Mouse (Mus musculus) erythroid progenitor cell, adult 5-6 weeks (primary cell): ENCODE measurements at regions not wholly inside any gene's neighbourhood (a gene's known extent, or its start where the extent isn't known, plus 50 kb on each side); places are given as distances from the start of the nearest gene placed in this dataset.

Source experiments
- ATAC-seq: replicated peaks from 2 replicates; pipeline ENCODE4 v1.8.0; 2016; ENCODE audit warnings: moderate number of reproducible peaks, mild to moderate bottlenecking, moderate TSS enrichment, inconsistent platforms; ENCODE audit not compliant: poor library complexity, low FRiP score, severe bottlenecking

- no peak for ATAC-seq
Measured at GRCm38 (mm10) chr4:89420868-89421267, 110.0 kb upstream of the Cdkn2b start.

GRCm38 (mm10) chr4:89419507-89419906, 108.7 kb upstream of the Cdkn2b start:
- no peak for ATAC-seq

GRCm38 (mm10) chr4:89405624-89406167, 94.9 kb upstream of the Cdkn2b start:
- no peak for ATAC-seq

GRCm38 (mm10) chr4:89403151-89403550, 92.3 kb upstream of the Cdkn2b start:
- ATAC-seq: no peak

- no peak for ATAC-seq
Measured at GRCm38 (mm10) chr4:89402324-89402723, 91.5 kb upstream of the Cdkn2b start.

GRCm38 (mm10) chr4:89401696-89402095, 90.9 kb upstream of the Cdkn2b start:
- no peak for ATAC-seq

- ATAC-seq: no peak
Measured at GRCm38 (mm10) chr4:89400342-89400741, 89.5 kb upstream of the Cdkn2b start.

GRCm38 (mm10) chr4:89399277-89399676, 88.4 kb upstream of the Cdkn2b start:
- no peak for ATAC-seq

GRCm38 (mm10) chr4:89396020-89396419, 85.2 kb upstream of the Cdkn2b start:
- no peak for ATAC-seq

- no peak for ATAC-seq
Measured at GRCm38 (mm10) chr4:89395336-89395735, 84.5 kb upstream of the Cdkn2b start.

GRCm38 (mm10) chr4:89393251-89393711, 82.4 kb upstream of the Cdkn2b start:
- no peak for ATAC-seq

GRCm38 (mm10) chr4:89392791-89393190, 82.0 kb upstream of the Cdkn2b start:
- no peak for ATAC-seq

GRCm38 (mm10) chr4:89391463-89392308, 80.8 kb upstream of the Cdkn2b start:
- no peak for ATAC-seq

- ATAC-seq: no peak
Measured at GRCm38 (mm10) chr4:89383548-89383947, 72.7 kb upstream of the Cdkn2b start.

GRCm38 (mm10) chr4:89382434-89382976, 71.7 kb upstream of the Cdkn2b start:
- ATAC-seq: no peak

- no peak for ATAC-seq
Measured at GRCm38 (mm10) chr4:89381763-89382162, 70.9 kb upstream of the Cdkn2b start.

- no peak for ATAC-seq
Measured at GRCm38 (mm10) chr4:89381077-89381476, 70.2 kb upstream of the Cdkn2b start.

GRCm38 (mm10) chr4:89380330-89380945, 69.6 kb upstream of the Cdkn2b start:
- ATAC-seq: no peak

GRCm38 (mm10) chr4:89379622-89380329, 68.9 kb upstream of the Cdkn2b start:
- no peak for ATAC-seq

GRCm38 (mm10) chr4:89372631-89373030, 61.8 kb upstream of the Cdkn2b start:
- no peak for ATAC-seq
